Mouse (Mus musculus) midbrain, embryonic 15.5 days (tissue): ENCODE measurements at regions not wholly inside any gene's neighbourhood (a gene's known extent, or its start where the extent isn't known, plus 50 kb on each side); places are given as distances from the start of the nearest gene placed in this dataset.
"Not testable (repeated sequence)": the region's sequence is repeated elsewhere in the genome, so short reads cannot be mapped to it uniquely, and the experiment has no call there.

Experiments
- ATAC-seq: fragments of 200-750 bp; cut with Nextera tagmentation; replicated peaks from 2 replicates; pipeline ENCODE4 v1.8.0; 2017; ENCODE audit warnings: moderate TSS enrichment
- H3K27ac ChIP-seq: fragments of 300-500 bp; sonication (generic); 2 replicates; pipeline ENCODE4 v1.5.1; 2015; ENCODE audit warnings: mild to moderate bottlenecking, inconsistent platforms
- H3K27me3 ChIP-seq: fragments of 300-500 bp; sonication (generic); replicated peaks from 2 replicates; pipeline ENCODE4 v1.6.1; 2015; ENCODE audit warnings: inconsistent platforms
- H3K36me3 ChIP-seq: fragments of 300-500 bp; sonication (generic); replicated peaks from 2 replicates; pipeline ENCODE4 v1.6.1; 2015; ENCODE audit warnings: inconsistent platforms
- H3K4me1 ChIP-seq: fragments of 300-500 bp; sonication (generic); 2 replicates; pipeline ENCODE4 v1.6.1; 2015; ENCODE audit warnings: inconsistent platforms
- H3K4me2 ChIP-seq: fragments of 300-500 bp; sonication (generic); 2 replicates; pipeline ENCODE4 v1.6.1; 2015; ENCODE audit warnings: inconsistent platforms, mild to moderate bottlenecking, moderate library complexity
- H3K4me3 ChIP-seq: fragments of 300-500 bp; sonication (generic); 2 replicates; pipeline ENCODE4 v1.5.1; 2015; ENCODE audit warnings: mild to moderate bottlenecking, inconsistent platforms
- H3K9ac ChIP-seq: fragments of 300-500 bp; sonication (generic); 2 replicates; pipeline ENCODE4 v1.6.1; 2015; ENCODE audit warnings: mild to moderate bottlenecking, inconsistent platforms
- H3K9me3 ChIP-seq: fragments of 300-500 bp; sonication (generic); 2 replicates; pipeline ENCODE4 v1.6.1; 2016; ENCODE audit warnings: inconsistent platforms
- WGBS: fragments of 180-500 bp; shearing (Covaris S2); methylation state at CpG from one replicate; pipeline ENCODE4 v1.1.7; 2015; ENCODE audit warnings: mixed read lengths; 5-methylcytosine and 5-hydroxymethylcytosine counted together

DNA sequence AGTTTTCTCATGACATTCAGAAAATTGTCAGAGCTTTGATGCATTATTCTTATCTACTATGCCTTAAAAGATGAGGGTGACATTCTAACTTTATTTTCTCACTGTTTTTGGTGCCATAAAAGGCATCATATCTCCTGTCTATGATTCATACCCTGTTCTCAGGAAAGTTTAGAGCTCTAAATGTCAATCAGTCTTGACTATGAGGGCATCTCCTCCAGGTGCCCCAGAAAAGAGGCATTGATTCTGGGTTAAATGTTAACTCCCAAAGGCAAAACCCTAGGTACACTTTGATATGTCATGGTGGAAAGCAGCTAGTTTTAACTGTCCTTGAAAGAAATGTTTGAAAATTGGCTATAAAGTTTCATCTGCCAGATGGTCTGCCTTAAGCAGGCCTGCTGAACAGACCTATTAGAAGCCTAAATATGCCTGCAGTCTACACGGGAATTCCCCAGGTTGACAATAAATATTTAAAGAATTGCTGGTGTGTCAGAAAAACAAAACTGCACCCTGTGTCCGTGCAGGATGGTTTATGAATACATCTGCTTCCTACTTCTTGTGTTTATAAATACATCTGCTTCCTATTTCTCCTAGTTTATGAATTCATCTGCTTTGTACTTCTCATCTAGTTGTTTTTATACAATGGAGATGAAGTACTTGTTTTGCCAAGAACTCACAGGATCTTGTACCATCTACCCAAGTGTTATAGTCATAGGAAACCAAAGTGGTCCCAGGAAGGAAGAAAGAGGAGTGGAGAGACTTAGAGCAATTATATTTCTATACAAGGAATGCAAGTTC lies 172.3 kb downstream of the Snca start:
- Histone ChIP-seq H3K36me3 (no peaks in the 10 kb centered on the region), H3K27ac (no peak overlapping the region), H3K27me3 (no peaks in the 10 kb centered on the region), H3K9me3 (no peaks in the 10 kb centered on the region), H3K4me1 (no peaks in the 10 kb centered on the region), H3K9ac (no peak overlapping the region), H3K4me3 (no peak overlapping the region), H3K4me2 (no peak overlapping the region)
- 57% methylated on average over 2 of the region's 2 CpGs for WGBS
- no peak for ATAC-seq

DNA sequence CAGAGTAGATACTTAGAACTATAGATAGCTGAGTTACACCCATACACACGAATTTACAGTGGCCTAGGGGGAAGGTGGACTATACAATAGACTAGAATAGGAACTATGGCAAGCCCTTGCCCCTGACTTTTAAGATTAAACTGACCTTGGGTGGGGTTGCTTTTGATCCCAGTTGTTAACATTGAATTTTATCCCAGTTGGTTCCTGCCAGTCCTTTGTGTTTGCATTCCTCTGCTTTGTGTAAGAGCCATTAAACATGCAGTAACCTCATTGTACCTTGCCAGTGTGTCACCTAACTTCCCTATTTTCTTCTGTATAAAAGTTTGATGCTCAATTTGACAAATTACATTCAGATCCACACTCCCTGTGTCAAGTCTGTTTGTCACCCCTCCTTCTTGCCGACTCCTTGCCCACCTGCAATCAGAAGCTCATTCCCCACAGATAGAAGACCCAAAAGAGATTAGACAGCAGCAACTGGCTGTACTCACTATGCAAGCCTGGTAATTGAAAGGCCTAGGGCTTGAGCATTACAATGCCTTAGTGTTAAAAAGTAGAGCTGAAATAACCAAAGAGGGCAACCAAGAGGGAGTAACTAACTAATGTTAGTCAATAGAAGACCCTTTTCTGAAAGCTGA lies 182.6 kb downstream of the Snca start:
- WGBS = 59% methylated on average over 2 of the region's 2 CpGs
- H3K27ac ChIP-seq, ATAC-seq, H3K4me2 ChIP-seq, H3K9me3 ChIP-seq, H3K9ac ChIP-seq, H3K36me3 ChIP-seq, H3K27me3 ChIP-seq, H3K4me1 ChIP-seq, H3K4me3 ChIP-seq: not testable (repeated sequence)

DNA sequence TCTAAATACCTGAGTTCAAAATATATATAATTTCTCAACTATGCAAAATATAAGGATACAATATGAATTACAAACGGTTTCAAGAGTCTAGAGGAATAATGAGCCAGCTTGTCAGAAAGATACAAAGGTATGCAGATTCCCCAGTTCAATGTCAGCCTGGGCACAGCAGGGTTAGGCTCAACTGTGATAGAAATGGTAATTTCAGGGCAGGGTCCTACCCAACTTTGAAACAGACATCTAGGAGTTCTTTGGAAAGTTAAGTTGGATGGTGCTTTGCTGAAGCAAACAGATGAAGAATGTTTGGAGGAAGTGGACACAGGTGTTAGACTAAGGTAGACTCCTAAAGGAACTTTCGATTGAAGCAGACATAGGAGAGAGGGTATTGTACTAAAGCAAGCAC lies 187.4 kb downstream of the Snca start:
- Histone ChIP-seq H3K9me3 (no peaks in the 10 kb centered on the region), H3K4me1 (no peaks in the 10 kb centered on the region), H3K4me3 (no peak overlapping the region), H3K27ac (no peak overlapping the region), H3K36me3 (no peaks in the 10 kb centered on the region), H3K27me3 (no peaks in the 10 kb centered on the region), H3K9ac (no peak overlapping the region), H3K4me2 (no peak overlapping the region)
- 69% methylated on average over 2 of the region's 2 CpGs for WGBS
- no peak for ATAC-seq

DNA sequence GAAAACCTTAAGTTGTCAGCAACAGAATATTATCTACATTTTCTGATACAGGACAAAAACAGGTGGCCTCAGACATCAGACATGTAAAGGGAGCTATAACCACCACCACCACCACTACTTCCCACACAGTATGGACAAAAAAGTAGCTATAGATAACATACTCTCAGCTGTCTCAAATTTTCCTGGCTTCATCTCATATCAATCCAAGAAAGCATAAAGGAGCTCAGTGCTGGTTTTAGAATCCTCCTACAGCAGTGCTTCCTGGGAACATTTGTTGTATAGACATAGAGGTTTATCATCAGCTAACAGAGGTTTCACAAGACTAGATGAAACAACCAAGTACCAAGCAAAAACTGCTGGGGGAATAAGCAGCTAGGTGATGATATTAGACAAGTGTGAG lies 213.3 kb downstream of the Snca start:
- H3K9ac ChIP-seq = no peak overlapping the region
- H3K9me3 ChIP-seq = no peaks in the 10 kb centered on the region
- no peak overlapping the region for H3K4me2 ChIP-seq
- no peaks in the 10 kb centered on the region for H3K4me1 ChIP-seq
- no peaks in the 10 kb centered on the region for H3K27me3 ChIP-seq
- no peak overlapping the region for H3K27ac ChIP-seq
- no peak for ATAC-seq
- no peaks in the 10 kb centered on the region for H3K36me3 ChIP-seq
- no peak overlapping the region for H3K4me3 ChIP-seq

DNA sequence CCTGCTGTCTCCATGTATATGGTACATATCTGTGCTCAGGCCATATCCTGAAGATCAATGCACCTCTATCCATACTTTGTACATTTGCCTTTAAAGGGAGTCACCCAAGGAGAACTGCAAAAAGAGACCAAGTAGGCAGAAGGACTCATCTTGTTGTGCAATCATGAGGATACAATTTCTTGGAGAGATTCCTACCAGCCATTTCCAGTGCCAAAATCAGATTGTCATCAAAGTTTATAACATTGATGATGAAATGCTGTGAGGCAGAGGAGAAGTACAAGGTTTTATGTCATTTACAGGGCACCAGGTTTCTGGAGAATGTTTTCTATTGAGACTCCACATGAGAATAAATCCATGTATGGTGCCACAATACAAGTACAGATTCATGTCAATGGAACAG lies 229.5 kb downstream of the Snca start:
- no peak overlapping the region for H3K9ac ChIP-seq
- no peak overlapping the region for H3K4me3 ChIP-seq
- ATAC-seq = no peak
- H3K27ac ChIP-seq = no peak overlapping the region
- no peak overlapping the region for H3K4me2 ChIP-seq
- H3K36me3 ChIP-seq = no peaks in the 10 kb centered on the region
- no peaks in the 10 kb centered on the region for H3K27me3 ChIP-seq
- H3K9me3 ChIP-seq = no peaks in the 10 kb centered on the region
- no peaks in the 10 kb centered on the region for H3K4me1 ChIP-seq

DNA sequence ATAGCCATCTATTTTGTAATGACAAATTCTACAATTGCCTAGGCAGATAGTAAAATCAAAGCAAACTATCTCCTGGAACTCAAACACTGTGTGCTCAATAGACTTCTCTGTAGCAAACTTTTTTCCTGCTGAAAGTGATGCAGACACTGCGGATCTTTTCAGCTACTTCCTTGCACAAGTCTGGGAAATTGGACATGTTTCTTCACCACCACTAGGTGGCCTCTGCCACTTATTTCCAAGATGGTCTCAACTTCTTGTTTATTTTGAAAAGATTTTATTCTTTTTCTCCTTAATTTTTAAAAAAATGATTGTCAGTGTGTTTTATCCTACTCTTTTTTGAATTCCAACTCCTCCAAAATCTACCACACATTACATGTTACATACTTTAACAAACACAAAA lies 265.4 kb downstream of the Snca start:
- no peak overlapping the region for H3K27ac ChIP-seq
- no peaks in the 10 kb centered on the region for H3K27me3 ChIP-seq
- H3K9ac ChIP-seq = no peak overlapping the region
- H3K4me3 ChIP-seq = no peak overlapping the region
- H3K4me2 ChIP-seq = no peak overlapping the region
- H3K4me1 ChIP-seq = no peaks in the 10 kb centered on the region
- no peaks in the 10 kb centered on the region for H3K9me3 ChIP-seq
- ATAC-seq = no peak
- 71% methylated on average over 1 of the region's 1 CpGs for WGBS
- no peaks in the 10 kb centered on the region for H3K36me3 ChIP-seq

DNA sequence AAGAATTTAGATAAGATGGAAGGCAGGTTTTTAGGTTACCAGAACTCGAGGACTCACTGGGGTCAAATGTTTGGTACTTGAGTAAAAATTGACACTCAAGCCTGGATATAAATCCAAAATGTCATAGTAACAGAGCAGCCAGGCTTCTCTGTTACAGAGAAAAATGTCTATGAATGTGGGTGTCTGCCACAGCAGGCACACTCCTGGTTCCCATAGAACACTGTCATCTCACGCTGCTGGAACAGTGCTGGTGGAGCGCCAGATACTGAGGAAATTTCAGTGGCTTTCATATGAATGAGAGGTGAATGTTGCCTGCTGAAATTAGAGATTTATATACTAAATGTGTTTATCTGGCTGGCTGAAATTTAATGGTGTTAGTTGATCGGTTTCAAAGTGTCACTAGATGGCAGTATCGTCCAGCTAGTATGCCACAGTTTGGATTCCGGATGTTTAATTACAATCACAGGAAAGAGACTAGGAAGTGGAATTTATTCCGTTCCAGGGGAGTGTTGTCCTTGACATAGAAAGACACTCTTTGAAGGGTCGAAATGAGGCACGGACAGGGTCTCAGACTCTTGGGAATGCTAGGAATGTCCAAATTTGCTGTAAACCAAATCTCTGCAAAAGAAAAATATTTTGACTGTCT lies 273.9 kb downstream of the Snca start:
- Histone ChIP-seq H3K4me1 (no peaks in the 10 kb centered on the region), H3K9me3 (no peaks in the 10 kb centered on the region), H3K4me2 (peak overlapping the region; percentile 37), H3K9ac (no peak overlapping the region), H3K36me3 (no peaks in the 10 kb centered on the region), H3K27me3 (no peaks in the 10 kb centered on the region), H3K27ac (no peak overlapping the region), H3K4me3 (no peak overlapping the region)
- 48% methylated on average over 9 of the region's 9 CpGs for WGBS
- peak; percentile 83; the same call in 1 of the 2 replicates for ATAC-seq
